Mouse (Mus musculus): ENCODE results near the gene Mark2. TPM values are rescaled to one million over a fixed set of nuclear protein-coding genes. Genes with fewer than 3 reads are reported as not detected.

The Mark2 gene
- 32.6 and 38.6 TPM in 2 replicates for polyA plus RNA-seq (2014; fragmentation: Nextera tagmentation; extraction: Ambion mirVana)

DNA sequence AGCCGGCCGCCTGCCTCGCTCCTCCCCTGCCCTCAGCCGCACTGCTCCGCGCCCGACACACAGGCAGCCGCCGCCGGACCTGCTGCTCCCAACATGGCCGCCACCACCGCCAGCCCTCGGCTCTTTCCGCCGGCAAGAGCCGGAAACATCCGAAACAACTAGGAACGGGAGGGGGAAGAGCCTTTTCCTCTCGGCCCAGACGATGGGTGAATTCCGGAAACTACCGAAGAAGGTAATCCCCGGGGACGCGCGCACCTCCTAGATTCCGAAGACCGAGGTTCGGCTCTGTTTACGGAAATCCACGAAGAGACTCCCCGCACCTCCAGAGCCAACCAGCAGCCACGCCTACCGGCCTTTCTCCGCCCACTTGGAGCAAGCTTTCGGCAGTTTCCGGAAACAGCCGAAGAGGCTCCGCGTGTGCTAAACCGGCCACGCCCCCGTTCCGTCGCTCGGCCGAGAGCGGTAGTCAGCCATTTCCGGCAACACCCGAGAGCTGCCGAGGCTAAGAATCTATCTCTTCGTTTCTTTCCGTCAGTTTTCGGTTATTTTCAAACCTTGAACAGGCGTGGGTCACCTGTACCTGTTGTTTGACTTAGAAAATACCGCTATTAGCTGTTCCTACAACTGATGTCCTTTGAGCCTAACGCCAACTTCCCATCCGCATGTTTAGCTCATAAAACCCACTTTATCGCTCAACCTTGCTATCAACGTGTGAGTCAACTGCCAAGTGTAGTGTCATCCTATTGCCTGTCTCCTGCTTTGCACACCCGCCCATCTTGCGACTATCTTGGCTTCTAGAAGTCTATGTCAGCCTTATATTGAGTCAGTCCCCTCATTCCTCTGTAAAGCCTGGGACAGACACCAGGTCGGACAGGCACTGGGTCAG, at the start of gene Mark2:
TSS of gene Mark2 (minus strand) at position 349 of the 886 bp plus-strand sequence.
- H3K4me1 ChIP-seq (ENCODE audit: control insufficient read depth, insufficient read depth, low read length): peaks cover 23% of the 10 kb centered on the region

DNA sequence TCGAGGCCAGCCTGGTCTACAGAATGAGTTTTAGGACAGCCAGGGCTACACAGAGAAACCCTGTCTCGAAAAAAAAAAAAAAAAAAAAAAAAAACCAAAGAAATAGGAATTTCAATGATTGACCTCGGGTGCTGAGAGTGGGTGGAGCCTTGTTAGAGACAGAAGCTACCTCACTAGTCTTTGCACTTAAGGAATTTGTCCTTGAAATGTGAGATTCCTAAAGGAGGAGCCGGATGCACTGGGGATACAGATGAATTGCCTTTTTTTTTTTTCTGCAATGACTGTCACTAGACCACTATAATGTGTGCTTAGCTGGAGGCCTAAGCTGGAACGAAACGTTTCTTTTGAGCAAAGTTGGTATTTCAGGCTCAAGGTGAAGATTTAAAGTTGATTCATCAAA, 46.8 kb upstream of the Mark2 start:
- ATAC-seq (no peak), DNase-seq (ENCODE audit: low spot score) (no peak)
- H3K27ac ChIP-seq (ENCODE audit: low read depth, low read length): no peak overlapping the region
- 90% methylated on average over 6 of the region's 6 CpGs for WGBS
- no peak overlapping the region for H3K4me3 ChIP-seq (ENCODE audit: low read depth, low read length)
- H3K4me2 ChIP-seq (ENCODE audit: low read length): no peak overlapping the region
- H3K27me3 ChIP-seq (replicated peaks; ENCODE audit: control insufficient read depth, insufficient read depth, low read length): no peaks in the 10 kb centered on the region
- no peak overlapping the region for H3K9ac ChIP-seq (ENCODE audit: low read length)
- no peaks in the 10 kb centered on the region for H3K36me3 ChIP-seq (ENCODE audit: control insufficient read depth, insufficient read depth, low read length)
- H3K9me3 ChIP-seq (replicated peaks; ENCODE audit: control insufficient read depth, low read length): peaks cover 7% of the 10 kb centered on the region
- H3K4me1 ChIP-seq (ENCODE audit: control insufficient read depth, insufficient read depth, low read length): peaks cover 10% of the 10 kb centered on the region

More for the DNA sequence above, at the start of gene Mark2:
- no peaks in the 10 kb centered on the region for H3K9me3 ChIP-seq (replicated peaks; ENCODE audit: control insufficient read depth, low read length)
- WGBS: 2% methylated on average over 63 of the region's 63 CpGs
- H3K27me3 ChIP-seq (replicated peaks; ENCODE audit: control insufficient read depth, insufficient read depth, low read length): no peaks in the 10 kb centered on the region
- DNase-seq (ENCODE audit: low spot score) (peak; percentile 100), ATAC-seq (peak; percentile 97)
- no peaks in the 10 kb centered on the region for H3K36me3 ChIP-seq (ENCODE audit: control insufficient read depth, insufficient read depth, low read length)
- H3K27ac ChIP-seq (ENCODE audit: low read depth, low read length): peak within 1 kb of the TSS; percentile 85
- peak within 1 kb of the TSS; percentile 97 for H3K9ac ChIP-seq (ENCODE audit: low read length)
- H3K4me3 ChIP-seq (ENCODE audit: low read depth, low read length): peak within 1 kb of the TSS; percentile 92
- H3K4me2 ChIP-seq (ENCODE audit: low read length): peak within 1 kb of the TSS; percentile 81

DNA sequence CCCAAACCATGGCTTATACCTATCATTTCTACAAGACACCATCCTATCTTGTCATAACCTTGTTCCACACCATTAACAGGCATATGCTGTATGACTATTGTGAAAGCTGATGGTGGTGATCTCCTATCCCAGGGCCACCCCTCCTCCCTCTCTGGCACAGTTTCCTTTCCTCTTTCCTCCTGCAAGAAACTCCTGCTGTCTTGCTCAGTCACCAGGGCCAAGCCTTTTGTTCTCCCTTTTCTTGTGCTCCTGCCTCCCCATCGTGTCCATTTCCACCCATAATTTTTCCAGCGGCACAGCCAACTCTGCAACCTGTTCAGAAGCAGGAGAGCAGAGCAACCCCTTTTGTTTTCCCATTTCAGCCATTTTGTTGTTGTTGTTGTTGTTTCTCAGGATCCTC, 44.4 kb upstream of the Mark2 start:
- H3K36me3 ChIP-seq (ENCODE audit: control insufficient read depth, insufficient read depth, low read length): no peaks in the 10 kb centered on the region
- H3K9ac ChIP-seq (ENCODE audit: low read length): no peak overlapping the region
- H3K27ac ChIP-seq (ENCODE audit: low read depth, low read length): no peak overlapping the region
- H3K4me1 ChIP-seq (ENCODE audit: control insufficient read depth, insufficient read depth, low read length): peaks cover 19% of the 10 kb centered on the region
- H3K27me3 ChIP-seq (replicated peaks; ENCODE audit: control insufficient read depth, insufficient read depth, low read length): no peaks in the 10 kb centered on the region
- H3K4me2 ChIP-seq (ENCODE audit: low read length): no peak overlapping the region
- no peak overlapping the region for H3K4me3 ChIP-seq (ENCODE audit: low read depth, low read length)
- no peak for ATAC-seq
- peaks cover 5% of the 10 kb centered on the region for H3K9me3 ChIP-seq (replicated peaks; ENCODE audit: control insufficient read depth, low read length)
- peak; percentile 11 for DNase-seq (ENCODE audit: low spot score)
- WGBS: 26% methylated on average over 2 of the region's 2 CpGs

DNA sequence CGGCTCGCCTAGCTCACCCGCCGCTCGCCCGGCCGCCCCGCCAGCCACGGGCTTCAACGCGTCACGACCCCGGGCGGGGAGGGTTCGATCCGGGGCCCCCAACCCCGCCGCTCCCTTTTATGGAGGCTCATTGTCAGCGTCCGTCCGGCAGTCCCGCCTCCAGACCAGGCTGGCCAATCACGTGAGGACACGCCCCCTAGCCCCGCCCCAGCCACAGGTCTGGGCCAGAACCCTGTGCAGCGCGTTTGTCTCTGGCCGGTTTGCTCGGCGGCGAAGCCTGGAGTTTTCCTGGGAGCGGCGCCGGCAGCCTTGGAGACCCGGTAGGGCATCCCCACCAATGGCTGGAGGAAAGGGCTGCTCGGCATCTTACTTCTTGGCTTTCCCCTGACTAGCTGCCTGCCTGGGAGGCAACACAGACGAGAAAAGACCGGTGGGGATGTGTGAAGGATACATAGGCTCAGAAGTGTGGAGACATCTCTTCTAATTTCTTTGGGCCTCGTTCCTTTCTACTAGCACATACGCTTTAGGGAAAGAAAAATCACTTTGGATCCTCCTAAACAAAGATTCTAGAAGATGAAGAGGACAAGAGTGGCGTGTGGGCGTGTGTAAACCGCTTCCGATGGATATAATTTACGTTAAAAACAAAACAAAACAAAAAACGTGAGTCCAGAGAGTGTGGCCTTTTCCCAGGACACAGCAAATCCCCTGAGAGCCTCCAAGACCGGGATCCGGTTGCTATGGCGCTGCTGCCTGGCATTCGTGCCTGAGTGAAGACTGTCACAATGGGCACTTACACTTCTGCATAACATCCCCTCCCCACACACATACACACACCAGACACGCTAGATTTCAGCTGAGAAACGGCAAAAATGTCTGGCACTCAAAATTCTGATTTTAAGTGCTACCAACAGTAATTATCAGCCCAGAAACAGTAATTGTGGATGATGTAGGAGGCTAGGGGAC, 41.5 kb upstream of the Mark2 start, which contains the start of gene Spindoc:
TSS of gene Spindoc (minus strand) at position 92 of the 963 bp plus-strand sequence.
- no peaks in the 10 kb centered on the region for H3K27me3 ChIP-seq (replicated peaks; ENCODE audit: control insufficient read depth, insufficient read depth, low read length)
- H3K9me3 ChIP-seq (replicated peaks; ENCODE audit: control insufficient read depth, low read length): no peaks in the 10 kb centered on the region
- H3K9ac ChIP-seq (ENCODE audit: low read length): peak within 1 kb of the TSS; percentile 95
- peak within 1 kb of the TSS; percentile 85 for H3K4me2 ChIP-seq (ENCODE audit: low read length)
- H3K4me1 ChIP-seq (ENCODE audit: control insufficient read depth, insufficient read depth, low read length): peaks cover 25% of the 10 kb centered on the region
- WGBS: under 1% methylated on average over 41 of the region's 52 CpGs
- peak within 1 kb of the TSS; percentile 90 for H3K4me3 ChIP-seq (ENCODE audit: low read depth, low read length)
- DNase-seq (ENCODE audit: low spot score): peak; percentile 96
- peak; percentile 98 for ATAC-seq
- H3K36me3 ChIP-seq (ENCODE audit: control insufficient read depth, insufficient read depth, low read length): peaks cover 7% of the 10 kb centered on the region; the same call in 1 of the 2 replicates
- peak within 1 kb of the TSS; percentile 93 for H3K27ac ChIP-seq (ENCODE audit: low read depth, low read length)

DNA sequence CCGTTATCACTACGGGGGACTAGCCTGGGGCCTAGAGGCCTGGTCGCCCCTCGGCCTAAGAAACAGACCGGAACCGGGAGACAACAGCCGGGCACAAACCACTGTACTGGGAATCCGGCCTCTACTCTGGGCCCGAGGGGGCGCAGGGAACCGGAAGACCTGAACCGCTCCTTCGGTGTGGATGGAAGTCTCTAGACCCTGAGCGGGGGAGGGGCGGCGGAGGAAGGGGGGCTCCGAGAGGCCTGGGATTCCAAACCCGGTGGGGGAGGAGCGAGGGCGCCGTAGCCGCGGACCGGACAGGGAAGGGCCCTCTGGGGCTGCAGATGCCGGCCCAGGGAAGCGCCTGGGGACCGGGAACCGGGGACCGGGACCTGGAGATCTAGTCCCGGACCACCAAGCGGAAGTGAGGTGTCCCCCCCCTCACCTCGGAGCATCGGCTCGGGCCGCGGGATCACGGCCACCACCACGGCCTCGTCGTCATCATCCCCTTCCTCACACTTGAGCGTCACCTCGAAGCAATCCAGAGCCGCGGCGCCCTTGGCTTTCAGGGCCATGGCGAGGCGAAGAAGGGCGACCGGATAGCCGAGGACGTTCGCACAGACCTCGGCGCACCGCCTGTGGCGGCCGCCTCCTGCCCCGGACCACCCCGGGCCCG, 40.7 kb upstream of the Mark2 start:
- H3K9ac ChIP-seq (ENCODE audit: low read length): peak overlapping the region; percentile 95
- H3K27ac ChIP-seq (ENCODE audit: low read depth, low read length): peak overlapping the region; percentile 93
- 0% methylated on average over 44 of the region's 60 CpGs for WGBS
- DNase-seq (ENCODE audit: low spot score): peak; percentile 75
- peak overlapping the region; percentile 85 for H3K4me2 ChIP-seq (ENCODE audit: low read length)
- H3K36me3 ChIP-seq (ENCODE audit: control insufficient read depth, insufficient read depth, low read length): peaks cover 7% of the 10 kb centered on the region; the same call in 1 of the 2 replicates
- peaks cover 25% of the 10 kb centered on the region for H3K4me1 ChIP-seq (ENCODE audit: control insufficient read depth, insufficient read depth, low read length)
- H3K27me3 ChIP-seq (replicated peaks; ENCODE audit: control insufficient read depth, insufficient read depth, low read length): no peaks in the 10 kb centered on the region
- H3K4me3 ChIP-seq (ENCODE audit: low read depth, low read length): peak overlapping the region; percentile 90
- ATAC-seq: peak; percentile 57
- no peaks in the 10 kb centered on the region for H3K9me3 ChIP-seq (replicated peaks; ENCODE audit: control insufficient read depth, low read length)

DNA sequence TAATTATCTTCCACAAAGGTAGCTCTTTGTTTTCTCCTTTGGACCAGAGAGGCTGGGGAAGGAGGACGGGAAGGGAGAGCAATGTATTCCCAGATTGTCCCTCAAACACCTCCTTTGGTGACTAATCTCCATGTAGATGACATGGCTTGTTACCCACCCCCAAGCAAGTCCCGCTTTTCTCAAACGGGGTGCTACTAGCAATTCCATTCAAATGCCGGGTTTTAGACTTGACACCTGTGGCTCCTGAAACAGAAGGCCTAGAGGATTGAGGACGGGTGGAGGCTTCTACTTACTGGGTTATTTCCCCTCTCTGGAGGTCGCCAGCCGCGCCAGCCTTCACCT, 40.2 kb upstream of the Mark2 start:
- H3K27me3 ChIP-seq (replicated peaks; ENCODE audit: control insufficient read depth, insufficient read depth, low read length): no peaks in the 10 kb centered on the region
- peak overlapping the region; percentile 93 for H3K27ac ChIP-seq (ENCODE audit: low read depth, low read length)
- ATAC-seq (no peak), DNase-seq (ENCODE audit: low spot score) (no peak)
- WGBS: 2% methylated on average over 8 of the region's 8 CpGs
- H3K4me3 ChIP-seq (ENCODE audit: low read depth, low read length): peak overlapping the region; percentile 90
- peak overlapping the region; percentile 95 for H3K9ac ChIP-seq (ENCODE audit: low read length)
- H3K4me1 ChIP-seq (ENCODE audit: control insufficient read depth, insufficient read depth, low read length): peaks cover 25% of the 10 kb centered on the region
- no peaks in the 10 kb centered on the region for H3K9me3 ChIP-seq (replicated peaks; ENCODE audit: control insufficient read depth, low read length)
- peak overlapping the region; percentile 85 for H3K4me2 ChIP-seq (ENCODE audit: low read length)
- peaks cover 7% of the 10 kb centered on the region; the same call in 1 of the 2 replicates for H3K36me3 ChIP-seq (ENCODE audit: control insufficient read depth, insufficient read depth, low read length)

DNA sequence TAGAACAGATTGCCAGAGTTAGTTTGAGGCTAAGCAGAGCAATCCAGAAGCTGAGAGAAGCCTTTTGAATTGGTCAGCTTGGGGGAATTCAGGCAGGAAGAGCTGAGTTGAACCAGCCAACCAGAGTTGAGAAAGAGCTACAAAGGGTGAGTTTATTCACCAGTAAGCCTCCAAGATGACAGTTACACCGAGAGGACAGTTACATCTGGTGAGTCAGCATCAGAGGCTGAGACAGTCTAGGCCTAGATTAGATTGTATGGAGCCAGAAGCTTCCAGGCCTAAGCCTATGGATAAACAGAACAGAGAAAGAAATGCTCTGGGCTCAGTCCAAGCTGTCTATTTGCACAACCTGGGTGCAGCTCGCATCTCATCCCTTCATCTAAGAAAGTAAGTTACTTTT, 36.0 kb upstream of the Mark2 start:
- ATAC-seq (no peak), DNase-seq (ENCODE audit: low spot score) (no peak)
- Histone ChIP-seq H3K27ac (ENCODE audit: low read depth, low read length) (no peak overlapping the region), H3K9me3 (replicated peaks; ENCODE audit: control insufficient read depth, low read length) (no peaks in the 10 kb centered on the region), H3K4me1 (ENCODE audit: control insufficient read depth, insufficient read depth, low read length) (peaks cover 14% of the 10 kb centered on the region), H3K4me2 (ENCODE audit: low read length) (no peak overlapping the region), H3K9ac (ENCODE audit: low read length) (no peak overlapping the region), H3K36me3 (ENCODE audit: control insufficient read depth, insufficient read depth, low read length) (peaks cover 38% of the 10 kb centered on the region), H3K27me3 (replicated peaks; ENCODE audit: control insufficient read depth, insufficient read depth, low read length) (no peaks in the 10 kb centered on the region), H3K4me3 (ENCODE audit: low read depth, low read length) (no peak overlapping the region)
- 81% methylated on average over 2 of the region's 2 CpGs for WGBS

DNA sequence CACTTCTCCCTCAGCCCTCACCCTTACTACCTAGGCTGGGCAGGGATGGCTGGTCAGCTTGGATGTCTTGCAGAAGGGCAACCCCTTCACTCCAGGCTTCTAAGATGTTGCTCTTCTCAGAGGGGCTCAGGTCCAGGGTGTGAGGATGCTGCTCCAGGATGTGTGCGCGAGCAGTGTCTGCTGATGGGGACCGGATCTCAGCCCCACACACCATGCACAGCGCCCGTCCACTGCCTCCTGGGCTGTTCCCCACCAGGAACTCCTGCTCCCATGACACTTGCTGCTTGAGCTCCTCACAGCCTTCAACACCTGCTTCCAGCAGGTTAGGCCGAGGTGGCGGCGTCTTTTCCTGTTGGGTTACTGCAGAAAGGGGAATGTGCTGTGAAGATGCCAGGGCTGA, 32.8 kb upstream of the Mark2 start:
- H3K27ac ChIP-seq (ENCODE audit: low read depth, low read length): no peak overlapping the region
- H3K27me3 ChIP-seq (replicated peaks; ENCODE audit: control insufficient read depth, insufficient read depth, low read length): no peaks in the 10 kb centered on the region
- no peak overlapping the region for H3K9ac ChIP-seq (ENCODE audit: low read length)
- H3K4me1 ChIP-seq (ENCODE audit: control insufficient read depth, insufficient read depth, low read length): no peaks in the 10 kb centered on the region
- peaks cover 68% of the 10 kb centered on the region for H3K36me3 ChIP-seq (ENCODE audit: control insufficient read depth, insufficient read depth, low read length)
- WGBS: 95% methylated on average over 8 of the region's 8 CpGs
- no peak overlapping the region for H3K4me3 ChIP-seq (ENCODE audit: low read depth, low read length)
- no peak for ATAC-seq
- no peaks in the 10 kb centered on the region for H3K9me3 ChIP-seq (replicated peaks; ENCODE audit: control insufficient read depth, low read length)
- no peak overlapping the region for H3K4me2 ChIP-seq (ENCODE audit: low read length)
- DNase-seq (ENCODE audit: low spot score): no peak
